Comparison of ENCODE assay signal across 8 mouse cellular contexts in the genomic region with DNA sequence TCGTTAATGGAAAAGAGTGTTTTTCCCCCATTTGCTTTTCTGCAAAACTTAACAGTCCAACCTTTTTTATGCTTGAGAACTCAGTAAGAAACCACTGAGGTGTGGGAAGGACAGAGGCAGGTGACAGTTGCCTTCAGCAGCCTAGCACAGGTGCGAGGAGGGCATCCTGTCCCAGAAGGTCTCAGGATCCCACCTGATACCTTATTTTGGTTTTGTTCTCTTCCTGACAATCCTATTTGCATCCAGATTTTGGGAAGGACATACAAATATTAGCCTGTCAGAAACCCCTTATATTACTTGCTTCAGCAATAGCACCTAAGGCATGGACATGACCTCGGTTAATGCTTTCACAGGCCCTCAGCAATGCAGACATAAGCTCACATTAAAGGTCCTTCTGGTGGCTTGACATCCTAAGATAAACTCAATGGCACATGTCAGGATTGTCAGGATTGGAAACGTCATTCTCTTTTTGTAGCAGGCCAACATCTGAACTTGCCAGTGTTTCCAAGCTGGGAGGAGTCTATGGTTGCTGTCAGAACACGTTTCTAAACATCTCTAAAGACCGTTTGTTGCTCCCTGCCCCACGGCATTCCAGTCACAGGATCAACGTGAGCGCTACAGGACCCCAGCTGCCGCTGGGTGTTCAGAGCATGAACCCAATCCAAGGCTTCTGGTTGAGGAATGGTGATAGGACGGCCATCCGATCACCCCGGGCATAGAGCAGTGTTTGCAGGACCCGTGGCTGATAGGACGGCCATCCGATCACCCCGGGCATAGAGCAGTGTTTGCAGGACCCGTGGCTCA. TPM values are rescaled to one million over a fixed set of nuclear protein-coding genes. Genes with fewer than 3 reads are reported as not detected.
A peak's percentile ranks its signal among the peaks of the same experiment; 100 is the strongest.
DNase-seq lines count a peak whose midpoint lies in the region; ATAC-seq and TF ChIP-seq lines count a peak whose summit lies in the region.
"Had no signal": no experiment of that assay in that cellular context is flagged by ENCODE, and none has a peak within 500 bp of the region (broad histone marks: within the 10 kb centered on the region; RNA-seq: fewer than 3 reads in every experiment).

No protein-coding gene starts in this region.

- H3K4me2 ChIP-seq in heart, postnatal 0 days (ENCODE audit: low read depth, low read length): peak overlapping the region; percentile 60

- no peak for TF ChIP-seq CTCF in heart, postnatal 0 days (IDR thresholded peaks at IDR 0.05; ENCODE audit: low read depth)

- H3K4me3 ChIP-seq in heart, postnatal 0 days (ENCODE audit: low read depth, low read length): no peak overlapping the region

- no peak for TF ChIP-seq EP300 in heart, postnatal 0 days (IDR thresholded peaks at IDR 0.05; ENCODE audit: low read depth)

- H3K27ac ChIP-seq in heart, postnatal 0 days (ENCODE audit: low read depth): peak overlapping the region; percentile 99

- peaks cover 76% of the 10 kb centered on the region for H3K4me1 ChIP-seq in heart, postnatal 0 days (ENCODE audit: control insufficient read depth, insufficient read depth)

- 0 out of 2 replicates have a peak, but pooled peaks have one; percentile 4 for ATAC-seq in heart, postnatal 0 days (ENCODE audit: insufficient read depth, low read depth)

- peak overlapping the region; percentile 6; the same call in 1 of the 2 replicates for H3K9ac ChIP-seq in heart, postnatal 0 days (replicated peaks; ENCODE audit: low read depth, low read length)

- H3K9me3 ChIP-seq in heart, postnatal 0 days (replicated peaks; ENCODE audit: control insufficient read depth, low read length): no peaks in the 10 kb centered on the region

- 51% methylated on average over 18 of the region's 18 CpGs for WGBS in heart, postnatal 0 days

- no peaks in the 10 kb centered on the region for H3K27me3 ChIP-seq in heart, postnatal 0 days (ENCODE audit: control insufficient read depth, insufficient read depth, low read length)

- DNase-seq in kidney, adult 8-10 months: peak; percentile 41 to 50
- DNase-seq in kidney, postnatal 4 days: no peak
- DNase-seq in adipocyte (ENCODE audit: low spot score): peak; percentile 88
- peak; percentile 38 for DNase-seq in heart, postnatal 0 days (ENCODE audit: low spot score)
- DNase-seq in skeletal muscle tissue, adult 2 months (ENCODE audit: low read depth, low spot score): peak; percentile 65
- no peak for DNase-seq in frontal cortex, postnatal 36 days (ENCODE audit: low spot score in 2 of 2)
- DNase-seq in right cerebral cortex, postnatal 25 days: no peak
- DNase-seq: gastrocnemius, postnatal 10 days had no signal

- H3K36me3 ChIP-seq in heart, postnatal 0 days (replicated peaks; ENCODE audit: control insufficient read depth, insufficient read depth, low read length): no peaks in the 10 kb centered on the region

RNA-seq across cellular contexts. Expression of gene Frmd8, which starts 34.8 kb away (rescaled TPM):
- 29.1 and 53.8 TPM in 2 replicates for total RNA-seq in heart, postnatal 0 days (2014; rRNA removed; ENCODE audit: low replicate concordance)
- 12.8 and 14.9 TPM in 2 replicates for polyA plus RNA-seq in heart, postnatal 0 days (2015; fragmentation: Nextera tagmentation; extraction: Ambion mirVana)

RNA-seq across cellular contexts. Expression of gene Slc25a45, which starts 37.3 kb away (rescaled TPM):
- total RNA-seq in heart, postnatal 0 days (2014; rRNA removed; ENCODE audit: low replicate concordance): 3.1 and 4.8 TPM in 2 replicates
- 2.8 and 2.9 TPM in 2 replicates for polyA plus RNA-seq in heart, postnatal 0 days (2015; fragmentation: Nextera tagmentation; extraction: Ambion mirVana)

RNA-seq across cellular contexts. Expression of gene Tigd3, which starts 53.7 kb away (rescaled TPM):
- total RNA-seq in heart, postnatal 0 days (2014; rRNA removed; ENCODE audit: low replicate concordance): 0.81 and 3.3 TPM in 2 replicates
- 0.85 and 0.91 TPM in 2 replicates for polyA plus RNA-seq in heart, postnatal 0 days (2015; fragmentation: Nextera tagmentation; extraction: Ambion mirVana)

Comparison
In these comparisons a context has a peak if more than half of its experiments do, and no peak if none do; other contexts are left out.
1. DNase-seq: peak in kidney, adult 8-10 months (2 of 2), adipocyte (single experiment), heart, postnatal 0 days (single experiment) and skeletal muscle tissue, adult 2 months (single experiment); none in kidney, postnatal 4 days (0 of 2), frontal cortex, postnatal 36 days (0 of 2) and right cerebral cortex, postnatal 25 days (single experiment).